Mouse (Mus musculus): Measurements from ENCODE around the gene Ppp1r21.

The Ppp1r21 gene

DNA sequence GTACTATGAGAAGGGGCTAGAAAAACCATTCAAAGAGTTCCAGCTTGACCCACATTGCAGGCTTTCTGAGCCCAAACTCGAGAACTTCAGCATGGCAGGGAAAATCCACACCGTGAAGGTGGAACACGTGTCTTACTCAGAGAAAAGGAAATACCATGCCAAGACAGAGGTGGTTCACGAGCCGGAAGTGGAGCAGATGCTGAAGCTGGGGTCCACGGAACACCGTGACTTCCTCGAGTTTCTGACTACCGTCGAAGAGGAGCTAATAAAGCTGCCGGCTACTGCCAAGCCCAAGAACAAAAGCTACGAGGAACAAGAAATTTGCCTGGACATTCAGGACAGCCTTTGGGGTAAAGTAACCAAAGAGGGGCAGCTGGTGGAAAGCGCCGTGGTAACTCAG is 106.2 kb downstream of the Ppp1r21 start:
- no peak for ATAC-seq (ENCODE audit: insufficient number of reproducible peaks, low FRiP score, low TSS enrichment)

DNA sequence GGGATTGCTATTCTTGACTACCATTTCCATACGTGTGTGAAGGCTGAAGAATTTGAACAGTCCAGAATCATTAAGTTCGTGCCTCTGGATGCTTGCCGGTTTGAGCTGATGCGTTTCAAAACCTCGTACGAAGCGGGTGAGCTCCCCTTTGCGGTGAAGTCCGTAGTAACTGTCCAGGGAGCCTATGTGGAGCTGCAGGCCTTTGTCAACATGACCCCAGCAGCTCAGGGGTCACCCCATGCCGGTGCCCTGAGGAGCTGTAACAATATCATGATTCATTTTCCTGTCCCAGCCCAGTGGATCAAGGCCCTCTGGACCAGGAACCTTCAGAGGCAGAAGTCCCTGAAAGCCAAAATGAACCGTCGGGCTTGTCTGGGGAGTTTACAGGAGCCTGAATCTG is 106.7 kb downstream of the Ppp1r21 start:
- no peak for ATAC-seq (ENCODE audit: insufficient number of reproducible peaks, low FRiP score, low TSS enrichment)

All from cerebellum, adult (tissue).